Mouse (Mus musculus) fibroblast of lung, adult 2 months (primary cell): ENCODE data around the gene Cdiptos.

Experiments used
- DNase-seq: peaks from one replicate; pipeline ENCODE4 v3.0.0-alpha.2; 2011; ENCODE audit warnings: low read depth

Gene Cdiptos

GRCm38 (mm10) chr7:126975950-126976866 lies at the start of gene Cdiptos:
Gene Cdiptos (minus strand): TSS chr7:126976098.
- peak; percentile 86 for DNase-seq

GRCm38 (mm10) chr7:127024755-127025555 lies 49.1 kb upstream of the Cdiptos start:
- peak; percentile 70 for DNase-seq

- DNase-seq = no peak
Observed at GRCm38 (mm10) chr7:127023896-127024690, 48.2 kb upstream of the Cdiptos start.

GRCm38 (mm10) chr7:127023272-127023691 lies 47.4 kb upstream of the Cdiptos start:
- DNase-seq = no peak

GRCm38 (mm10) chr7:127022528-127023271 lies 46.8 kb upstream of the Cdiptos start:
- DNase-seq = no peak

GRCm38 (mm10) chr7:127021563-127022527 lies 45.9 kb upstream of the Cdiptos start:
- DNase-seq = no peak

GRCm38 (mm10) chr7:127020901-127021562 lies 45.1 kb upstream of the Cdiptos start, which contains the start of the genes Gm42742 and Prrt2:
Gene Gm42742 (minus strand): TSS chr7:127021097.
Gene Prrt2 (minus strand): TSS chr7:127021211.
- DNase-seq = no peak

GRCm38 (mm10) chr7:127020491-127020890 lies 44.6 kb upstream of the Cdiptos start:
- no peak for DNase-seq

- no peak for DNase-seq
Observed at GRCm38 (mm10) chr7:127020031-127020430, 44.1 kb upstream of the Cdiptos start.

- no peak for DNase-seq
Observed at GRCm38 (mm10) chr7:127019306-127019960, 43.5 kb upstream of the Cdiptos start.

- DNase-seq = no peak
Observed at GRCm38 (mm10) chr7:127018416-127019305, 42.8 kb upstream of the Cdiptos start.

GRCm38 (mm10) chr7:127017950-127018345 lies 42.0 kb upstream of the Cdiptos start:
- DNase-seq = no peak

GRCm38 (mm10) chr7:127016971-127017949 lies 41.4 kb upstream of the Cdiptos start, which contains the start of gene Pagr1a:
Gene Pagr1a (minus strand): TSS chr7:127017352.
- DNase-seq = peak; percentile 96

- DNase-seq = no peak
Observed at GRCm38 (mm10) chr7:127016486-127016938, 40.6 kb upstream of the Cdiptos start.

- DNase-seq = no peak
Observed at GRCm38 (mm10) chr7:127016481-127016485, 40.4 kb upstream of the Cdiptos start, which contains the start of gene Pagr1b. Gene Pagr1b (minus strand): TSS chr7:127016484.

- DNase-seq = no peak
Observed at GRCm38 (mm10) chr7:127016081-127016480, 40.2 kb upstream of the Cdiptos start.

GRCm38 (mm10) chr7:127014993-127015392 lies 39.1 kb upstream of the Cdiptos start:
- DNase-seq = no peak
